Mouse (Mus musculus): ENCODE data around the gene Ak7.

Ak7 gene

DNA sequence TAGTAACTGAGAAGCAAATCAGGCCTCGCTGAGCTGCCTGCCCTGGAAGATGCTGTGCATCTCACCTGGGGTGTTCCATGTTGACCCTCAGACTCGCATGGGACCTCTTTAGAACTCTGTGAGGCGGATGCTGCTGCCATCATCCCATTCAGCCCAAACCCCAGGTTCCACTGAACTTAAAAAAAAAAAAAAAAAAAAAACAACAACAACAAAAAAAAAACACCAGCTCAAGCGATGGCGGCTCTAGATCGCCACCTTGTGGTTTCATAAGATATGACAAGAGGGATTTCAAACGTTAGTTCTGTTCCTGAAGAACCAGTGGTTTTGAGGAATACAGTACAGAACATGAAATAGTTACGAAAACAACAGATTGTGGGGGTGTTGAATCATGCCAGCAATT lies 22.2 kb downstream of the Ak7 start:
- DNase-seq (ENCODE audit: low spot score), result peak; percentile 73

- DNase-seq (ENCODE audit: low spot score), result no peak
Measured at GRCm38 (mm10) chr12:105730851-105731460, 25.2 kb downstream of the Ak7 start.

DNA sequence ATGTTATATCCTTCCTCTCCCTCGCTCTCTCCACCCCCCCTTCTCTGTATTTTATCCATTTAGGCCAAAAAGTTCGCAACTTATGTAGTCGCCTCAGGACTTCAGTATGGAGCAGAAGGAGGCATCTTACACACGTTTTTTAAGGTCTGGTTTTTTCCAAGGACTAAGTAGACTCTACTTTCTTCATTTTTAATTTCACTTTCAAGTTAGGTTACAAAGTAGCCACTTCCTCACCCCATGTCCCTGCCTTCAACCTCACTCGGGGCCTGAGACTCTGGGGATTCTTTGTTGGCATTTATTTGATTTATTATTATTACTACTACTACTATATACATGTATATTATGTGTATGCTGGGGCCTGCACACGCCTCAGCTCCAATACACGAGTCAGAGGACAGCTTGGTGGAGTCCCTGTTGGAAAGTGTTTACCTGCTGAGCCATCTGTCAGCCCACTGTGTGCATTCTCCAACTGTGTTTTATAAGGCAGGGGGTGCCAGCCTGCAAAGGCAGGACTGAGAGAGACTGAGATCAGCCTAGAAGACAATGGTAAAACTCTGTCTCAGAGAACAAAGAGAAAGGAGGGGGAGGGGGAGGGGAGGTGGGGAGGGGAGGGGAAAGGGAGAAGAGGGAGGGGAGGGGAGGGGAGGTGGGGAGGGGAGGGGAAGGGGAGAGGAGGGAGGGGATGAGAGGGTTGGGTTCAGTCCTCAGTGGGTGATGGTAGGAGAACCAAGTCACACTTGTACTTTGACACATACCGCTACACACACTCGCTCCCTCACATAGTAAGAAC lies 27.8 kb downstream of the Ak7 start:
- no peak for DNase-seq (ENCODE audit: low spot score)

DNA sequence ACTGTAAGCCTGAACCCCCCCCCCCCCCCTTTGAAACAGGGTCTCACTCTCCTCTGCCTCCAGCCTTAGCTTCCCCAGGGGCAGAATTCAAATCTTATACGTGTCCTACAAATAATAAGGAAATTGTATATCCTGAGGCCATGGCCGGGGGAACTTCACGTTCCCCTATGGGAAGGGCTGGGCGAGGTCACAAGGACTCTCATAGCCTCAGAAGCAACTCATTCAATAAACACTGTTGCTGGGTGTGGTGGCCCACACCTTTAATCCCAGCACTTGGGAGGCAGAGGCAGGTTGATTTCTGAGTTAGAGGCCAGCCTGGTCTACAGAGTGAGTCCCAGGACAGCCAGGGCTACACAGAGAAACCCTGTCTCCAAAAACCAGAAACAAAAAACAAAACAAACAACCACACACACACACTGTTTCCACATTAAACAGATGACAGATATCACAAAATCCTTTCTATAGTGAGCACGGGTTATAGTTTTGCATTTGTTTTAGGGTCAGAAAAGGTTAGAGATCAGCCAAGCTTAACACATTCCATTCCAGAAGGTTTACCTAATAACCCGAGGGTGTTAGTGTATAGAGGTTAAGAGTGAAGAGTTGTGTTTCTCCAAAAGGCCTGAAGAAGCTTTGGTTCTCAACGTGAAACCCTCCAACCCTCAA lies 29.6 kb downstream of the Ak7 start:
- DNase-seq (ENCODE audit: low spot score), result no peak

- DNase-seq (ENCODE audit: low spot score), result no peak
Measured at GRCm38 (mm10) chr12:105735889-105736251, 30.1 kb downstream of the Ak7 start.

GRCm38 (mm10) chr12:105738316-105739096 lies 32.7 kb downstream of the Ak7 start:
- no peak for DNase-seq (ENCODE audit: low spot score)

GRCm38 (mm10) chr12:105739656-105740055 lies 33.9 kb downstream of the Ak7 start:
- no peak for DNase-seq (ENCODE audit: low spot score)

GRCm38 (mm10) chr12:105748114-105748513 lies 42.3 kb downstream of the Ak7 start:
- DNase-seq (ENCODE audit: low spot score), result no peak

GRCm38 (mm10) chr12:105753813-105754212 lies 48.0 kb downstream of the Ak7 start:
- DNase-seq (ENCODE audit: low spot score), result no peak

GRCm38 (mm10) chr12:105757816-105758497 lies 52.2 kb downstream of the Ak7 start:
- peak; percentile 19 for DNase-seq (ENCODE audit: low spot score)

- no peak for DNase-seq (ENCODE audit: low spot score)
Measured at GRCm38 (mm10) chr12:105758911-105759310, 53.1 kb downstream of the Ak7 start.

GRCm38 (mm10) chr12:105759849-105760478 lies 54.2 kb downstream of the Ak7 start:
- DNase-seq (ENCODE audit: low spot score), result no peak

- no peak for DNase-seq (ENCODE audit: low spot score)
Measured at GRCm38 (mm10) chr12:105761171-105761570, 55.4 kb downstream of the Ak7 start.

- DNase-seq (ENCODE audit: low spot score), result no peak
Measured at GRCm38 (mm10) chr12:105761629-105762028, 55.9 kb downstream of the Ak7 start.

- no peak for DNase-seq (ENCODE audit: low spot score)
Measured at GRCm38 (mm10) chr12:105769700-105770099, 63.9 kb downstream of the Ak7 start.

DNA sequence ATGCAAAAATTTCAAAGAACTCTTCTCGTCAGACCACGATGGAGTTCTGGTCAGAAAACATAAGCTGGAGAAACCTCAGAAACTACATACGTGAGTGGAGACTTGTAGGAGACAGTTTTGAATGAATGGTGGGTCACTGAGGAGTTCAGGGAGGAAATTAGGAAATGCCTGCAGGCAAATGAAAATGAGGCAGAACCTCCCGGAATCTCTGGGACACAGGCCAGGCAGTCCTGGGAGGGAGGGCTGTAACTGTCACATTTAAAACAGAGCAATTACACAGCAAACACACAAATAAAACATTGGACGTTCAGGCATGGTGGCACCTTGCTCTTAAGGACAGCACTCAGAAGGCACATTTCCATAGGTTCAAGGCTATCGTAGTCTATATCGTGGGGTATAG lies 69.1 kb downstream of the Ak7 start:
- DNase-seq (ENCODE audit: low spot score), result no peak

- DNase-seq (ENCODE audit: low spot score), result no peak
Measured at GRCm38 (mm10) chr12:105777651-105778050, 71.9 kb downstream of the Ak7 start.

GRCm38 (mm10) chr12:105784196-105784999 lies 78.6 kb downstream of the Ak7 start, which contains the start of gene Papola:
Papola (plus strand) TSS chr12:105784694.
- peak; percentile 91 for DNase-seq (ENCODE audit: low spot score)

DNA sequence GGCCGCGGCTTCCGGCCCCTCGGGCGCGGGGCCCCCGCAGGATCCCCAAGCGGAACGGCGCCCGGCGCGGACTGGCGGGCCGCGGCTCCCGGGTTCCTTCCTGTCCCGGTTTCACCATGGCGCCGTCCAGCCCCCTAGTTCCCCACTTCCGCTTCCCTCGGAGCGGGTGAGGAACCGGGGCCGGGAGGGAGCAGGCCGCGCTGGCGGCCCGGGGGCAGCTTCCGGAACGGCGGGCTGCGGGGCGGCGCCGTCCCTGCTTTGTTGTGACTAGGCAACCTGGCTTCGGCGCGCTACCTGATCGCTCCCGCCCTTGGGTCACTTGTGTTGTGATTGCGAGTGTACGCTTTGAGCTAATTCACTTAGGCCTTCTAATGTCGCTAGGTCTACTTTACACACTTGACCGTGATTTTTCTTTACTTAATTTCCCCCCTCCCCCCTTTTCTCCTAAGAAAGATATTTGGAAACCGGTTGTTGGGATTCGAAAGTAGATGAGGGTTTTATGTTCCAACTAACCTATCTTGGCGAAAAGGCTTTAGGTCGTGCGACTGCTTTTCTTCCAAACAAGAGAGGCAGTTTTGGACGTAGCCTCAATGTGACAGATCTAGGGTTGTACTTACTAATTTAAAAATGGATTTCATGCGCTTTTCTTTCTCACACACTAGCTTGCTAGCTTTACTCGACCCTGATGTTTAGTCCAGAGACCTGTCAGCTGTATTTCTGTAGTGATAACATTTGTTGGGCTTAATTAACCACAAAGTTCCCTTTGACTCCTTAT lies 79.4 kb downstream of the Ak7 start:
- DNase-seq (ENCODE audit: low spot score), result peak; percentile 68

DNA sequence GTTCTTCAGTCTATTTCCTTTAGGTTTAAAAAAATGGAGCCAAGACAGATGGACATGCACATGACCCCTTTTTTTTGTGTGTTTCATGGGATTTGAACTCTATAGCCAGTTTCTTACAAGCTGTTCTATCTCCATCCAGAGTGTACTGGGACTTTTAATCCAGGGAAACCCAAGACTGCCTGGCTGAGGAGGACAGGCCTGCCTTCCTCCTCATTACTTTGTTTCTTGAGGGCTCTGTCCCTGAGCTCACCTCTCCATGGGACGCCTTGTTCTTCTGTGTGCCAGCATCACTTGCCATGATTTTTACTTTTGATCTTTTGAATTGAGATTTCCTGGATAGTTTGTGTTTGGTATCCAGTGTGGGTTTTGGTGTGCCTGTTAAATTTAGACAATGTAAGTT lies 80.3 kb downstream of the Ak7 start:
- no peak for DNase-seq (ENCODE audit: low spot score)
